Mouse (Mus musculus): ENCODE measurements around the gene Gm15517.
"Not testable (repeated sequence)": the region's sequence is repeated elsewhere in the genome, so short reads cannot be mapped to it uniquely, and the experiment has no call there.

DNA sequence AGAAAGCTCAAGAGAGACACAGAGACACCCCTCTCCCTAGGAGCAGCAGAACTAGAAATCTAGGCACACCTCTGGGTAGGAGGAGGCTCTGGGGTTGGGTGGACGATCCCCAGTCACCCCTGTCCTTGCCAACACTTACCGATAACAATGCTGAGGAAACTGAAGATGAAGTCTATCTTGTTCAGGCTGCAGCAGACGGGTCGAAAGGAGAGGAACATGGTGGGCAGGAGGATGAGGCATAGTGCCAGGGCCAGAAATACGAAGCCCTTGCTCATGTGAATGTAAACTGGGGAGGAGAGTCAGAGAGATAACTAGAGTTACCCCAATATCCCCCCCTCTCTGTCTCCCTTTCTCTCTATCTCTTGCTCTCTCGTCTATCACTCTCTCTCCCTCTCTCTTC is 38.9 kb upstream of the Gm15517 start:
- not testable (repeated sequence) for TF ChIP-seq CTCF (IDR thresholded peaks at IDR 0.05; ENCODE audit: extremely low read depth, insufficient read depth, insufficient read length, insufficient replicate concordance); POLR2A (IDR thresholded peaks at IDR 0.05; ENCODE audit: low read depth, low read length)

Data from spleen, adult 2 months (tissue).